Mouse (Mus musculus) forebrain, embryonic 16.5 days (tissue): ENCODE data around the gene Rpl11. TPM values are rescaled to one million over a fixed set of nuclear protein-coding genes. Genes with fewer than 3 reads are reported as not detected.
"Not testable (repeated sequence)": the region's sequence is repeated elsewhere in the genome, so short reads cannot be mapped to it uniquely, and the experiment has no call there.

Experiments
- ATAC-seq: fragments of 200-750 bp; cut with Nextera tagmentation; 2 replicates; pipeline ENCODE4 v1.8.0; 2017; ENCODE audit warnings: mild to moderate bottlenecking, moderate library complexity
- H3K27ac ChIP-seq: fragments of 300-500 bp; sonication (generic); 2 replicates; pipeline ENCODE4 v1.5.1; 2014; ENCODE audit warnings: low read length, control low read depth
- H3K27me3 ChIP-seq: fragments of 300-500 bp; sonication (generic); replicated peaks from 2 replicates; pipeline ENCODE4 v1.6.1; 2014; ENCODE audit warnings: low read length; ENCODE audit not compliant: control insufficient read depth, insufficient read depth
- H3K36me3 ChIP-seq: fragments of 300-500 bp; sonication (generic); 2 replicates; pipeline ENCODE4 v1.6.1; 2014; ENCODE audit not compliant: control insufficient read depth, insufficient read depth
- H3K4me1 ChIP-seq: fragments of 300-500 bp; sonication (generic); replicated peaks from 2 replicates; pipeline ENCODE4 v1.6.1; 2014; ENCODE audit warnings: low read length; ENCODE audit not compliant: control insufficient read depth, insufficient read depth
- H3K4me2 ChIP-seq: fragments of 300-500 bp; sonication (generic); 2 replicates; pipeline ENCODE4 v1.6.1; 2014; ENCODE audit warnings: mild to moderate bottlenecking, low read length, control low read depth
- H3K4me3 ChIP-seq: fragments of 300-500 bp; sonication (generic); replicated peaks from 2 replicates; pipeline ENCODE4 v1.5.1; 2014; ENCODE audit warnings: mild to moderate bottlenecking, low read length, control low read depth
- H3K9ac ChIP-seq: fragments of 300-500 bp; sonication (generic); replicated peaks from 2 replicates; pipeline ENCODE4 v1.6.1; 2014; ENCODE audit warnings: low read depth, low read length, control low read depth
- H3K9me3 ChIP-seq: fragments of 300-500 bp; sonication (generic); 2 replicates; pipeline ENCODE4 v1.6.1; 2016; ENCODE audit warnings: low read length; ENCODE audit not compliant: control insufficient read depth
- WGBS: fragments of 180-500 bp; shearing (Covaris S2); extraction: QIAGEN DNeasy Blood & Tissue Kit; methylation state at CpG from one replicate; pipeline ENCODE4 v1.1.7; 2014; 5-methylcytosine and 5-hydroxymethylcytosine counted together
- polyA plus RNA-seq: library from polyadenylated mRNA; unstranded; fragments of >200 nt; fragmentation: Nextera tagmentation; extraction: Ambion mirVana; gene quantifications from 2 replicates; pipeline ENCODE4 v1.2.1, GENCODE M21; 2015

Gene Rpl11
- polyA plus RNA-seq, 1 experiment from 2014 or later, result 302 TPM

DNA sequence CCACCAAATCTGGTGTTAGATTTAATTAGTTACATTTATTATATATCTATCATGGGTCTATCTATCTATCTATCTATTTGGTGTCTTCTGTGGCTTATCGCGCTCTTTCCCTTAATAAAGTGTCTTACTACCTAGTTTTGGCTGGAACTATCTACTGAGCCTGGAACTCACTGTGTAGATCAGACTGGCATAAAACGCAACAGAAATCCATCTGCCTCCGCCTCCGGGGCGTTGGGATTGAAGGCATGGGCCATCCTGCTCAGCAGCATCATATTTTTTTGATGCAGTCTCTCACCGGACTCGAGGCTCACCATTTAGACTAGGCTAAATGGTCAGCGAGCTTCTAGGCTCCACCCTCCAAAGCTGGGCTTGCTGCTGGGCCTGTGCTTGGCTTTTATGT is 65.5 kb downstream of the Rpl11 start:
- peak overlapping the region; percentile 98 for H3K4me2 ChIP-seq
- peaks cover 6% of the 10 kb centered on the region for H3K36me3 ChIP-seq
- 65% methylated on average over 9 of the region's 9 CpGs for WGBS
- H3K4me3 ChIP-seq, result peak overlapping the region; percentile 85
- no peaks in the 10 kb centered on the region for H3K27me3 ChIP-seq
- H3K9ac ChIP-seq, result peak overlapping the region; percentile 82
- H3K4me1 ChIP-seq, result peaks cover 16% of the 10 kb centered on the region
- no peaks in the 10 kb centered on the region for H3K9me3 ChIP-seq
- peak overlapping the region; percentile 84 for H3K27ac ChIP-seq
- ATAC-seq, result no peak

DNA sequence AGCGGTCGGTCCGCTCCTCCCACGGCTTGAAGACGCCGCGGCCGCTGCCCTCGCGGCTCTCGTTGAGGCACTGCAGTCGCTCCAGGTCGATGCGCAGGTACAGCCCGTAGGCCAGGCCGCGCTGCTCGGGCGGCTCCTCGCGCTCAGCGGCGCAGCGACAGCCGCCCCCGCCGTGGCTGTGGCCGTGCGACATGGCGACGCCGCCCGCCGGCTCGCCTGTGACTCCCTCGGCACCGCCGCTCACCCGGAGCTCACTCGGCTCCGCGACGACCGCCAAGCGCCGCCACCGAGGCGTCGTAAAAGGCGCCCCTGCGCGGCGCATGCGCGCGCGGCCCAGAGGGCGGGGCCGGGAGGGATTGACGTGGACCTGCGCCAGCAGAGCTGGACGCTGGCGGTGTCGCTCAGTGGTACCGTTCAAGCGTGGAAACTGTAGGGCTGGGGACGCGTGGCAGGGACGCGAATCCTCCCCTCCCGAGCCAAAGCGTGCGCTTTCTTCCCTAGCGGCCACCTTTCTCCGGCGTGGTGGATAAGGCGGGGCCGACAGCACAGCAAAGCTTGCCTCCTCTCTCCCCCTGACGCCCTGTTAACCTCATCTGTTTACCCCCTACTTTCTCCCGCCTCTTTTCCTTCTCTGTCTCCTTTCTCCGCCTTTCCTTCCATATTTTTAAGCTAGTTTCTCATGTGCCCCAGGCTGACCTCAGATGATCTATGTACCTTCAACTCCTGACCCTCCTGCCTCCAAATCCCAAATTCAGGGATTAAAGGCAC is 66.1 kb downstream of the Rpl11 start, which contains the start of gene Pithd1:
Gene Pithd1 (minus strand): TSS at position 322 of the 768 bp plus-strand sequence.
- peak; percentile 91 for ATAC-seq
- H3K27me3 ChIP-seq, result no peaks in the 10 kb centered on the region
- under 1% methylated on average over 80 of the region's 81 CpGs for WGBS
- peak within 1 kb of the TSS; percentile 84 for H3K27ac ChIP-seq
- H3K36me3 ChIP-seq, result peaks cover 6% of the 10 kb centered on the region
- H3K4me1 ChIP-seq, result peaks cover 16% of the 10 kb centered on the region
- H3K4me2 ChIP-seq, result peak within 1 kb of the TSS; percentile 98
- peak within 1 kb of the TSS; percentile 85 for H3K4me3 ChIP-seq
- H3K9me3 ChIP-seq, result no peaks in the 10 kb centered on the region
- H3K9ac ChIP-seq, result peak within 1 kb of the TSS; percentile 82

DNA sequence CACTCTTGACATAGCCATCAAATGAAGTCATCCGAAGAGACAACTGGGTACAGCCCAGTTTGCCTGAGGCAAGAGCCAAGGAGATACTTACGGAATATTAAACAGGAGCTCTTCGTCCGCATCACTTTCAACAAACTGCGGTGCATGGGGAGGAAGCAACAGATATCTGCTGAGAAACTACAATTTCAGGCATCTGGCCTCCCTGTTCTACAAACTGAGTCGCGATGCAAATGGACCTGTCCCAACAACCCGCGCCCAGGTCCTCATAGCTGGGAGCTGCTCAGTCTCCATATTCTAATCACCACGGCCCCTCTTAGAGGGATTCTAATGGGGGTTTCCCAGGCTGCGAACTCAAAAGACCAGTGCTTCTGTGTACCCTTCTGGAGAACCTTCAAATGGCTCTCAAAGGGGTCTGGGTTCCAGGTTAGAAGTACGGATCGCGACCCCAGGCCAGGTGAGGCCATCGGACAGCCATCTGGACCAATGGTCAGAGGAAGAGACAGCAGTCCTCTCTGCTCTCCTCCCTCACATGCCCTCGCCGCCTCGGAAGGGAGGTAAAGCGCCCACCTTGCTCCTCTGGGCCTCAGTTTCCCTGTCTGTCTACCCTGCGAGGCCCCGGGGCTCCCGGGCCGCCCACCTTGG is 66.8 kb downstream of the Rpl11 start:
- no peak for ATAC-seq
- Histone ChIP-seq H3K27ac (peak overlapping the region; percentile 38; the same call in 1 of the 2 replicates), H3K9ac (peak overlapping the region; percentile 82), H3K4me2 (peak overlapping the region; percentile 98), H3K27me3 (no peaks in the 10 kb centered on the region), H3K9me3 (no peaks in the 10 kb centered on the region), H3K4me3 (peak overlapping the region; percentile 85), H3K36me3 (peaks cover 6% of the 10 kb centered on the region), H3K4me1 (peaks cover 16% of the 10 kb centered on the region)
- WGBS, result 7% methylated on average over 23 of the region's 23 CpGs

DNA sequence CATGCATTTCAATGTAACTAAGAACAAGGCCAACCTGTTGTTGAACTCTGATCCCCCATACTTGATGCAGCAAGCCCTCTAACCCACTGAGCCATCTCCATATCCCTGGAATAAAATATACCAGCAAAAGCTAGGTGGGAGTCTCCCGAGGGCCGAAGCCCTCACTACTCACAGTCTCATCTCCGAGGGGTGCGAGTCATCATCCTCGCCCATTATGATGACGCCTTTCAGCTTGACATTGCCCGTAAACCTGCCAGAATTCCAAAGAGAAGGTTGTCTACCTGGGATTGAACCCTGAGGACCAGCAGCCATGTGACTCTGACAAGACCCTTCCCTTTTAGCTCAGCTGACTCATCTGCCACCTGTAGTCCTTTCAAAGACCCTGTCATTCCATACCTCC is 67.5 kb downstream of the Rpl11 start:
- Histone ChIP-seq H3K27ac (no peak overlapping the region), H3K9ac (no peak overlapping the region; the same call in 1 of the 2 replicates)

DNA sequence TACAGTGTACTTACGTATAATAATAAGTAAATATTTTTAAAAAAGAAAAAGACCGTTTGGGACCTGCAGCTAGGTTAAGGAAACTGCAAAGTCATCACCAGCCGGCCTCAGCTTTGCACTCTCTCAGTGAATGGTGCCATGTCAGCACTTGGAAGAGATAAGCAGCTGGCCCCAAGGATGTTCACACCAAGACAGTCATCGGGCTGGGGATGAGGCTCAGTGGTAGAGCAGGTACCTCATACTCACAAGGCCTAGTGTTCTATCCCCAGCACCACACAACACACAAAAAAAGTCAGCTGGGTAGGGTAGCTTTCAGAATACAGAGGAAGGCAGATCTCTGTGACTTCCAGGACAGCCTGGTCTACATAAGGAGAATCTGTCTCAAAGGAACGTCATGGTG is 68.0 kb downstream of the Rpl11 start:
- Histone ChIP-seq H3K9me3 (no peaks in the 10 kb centered on the region), H3K9ac (no peak overlapping the region), H3K27ac (no peak overlapping the region), H3K36me3 (peaks cover 6% of the 10 kb centered on the region), H3K4me1 (peaks cover 16% of the 10 kb centered on the region), H3K4me3 (no peak overlapping the region), H3K27me3 (no peaks in the 10 kb centered on the region), H3K4me2 (no peak overlapping the region)
- WGBS, result 94% methylated on average over 5 of the region's 5 CpGs
- ATAC-seq, result no peak

More for the DNA sequence above, 67.5 kb downstream of the Rpl11 start:
- H3K4me3 ChIP-seq, result peak overlapping the region; percentile 85; the same call in 1 of the 2 replicates
- no peaks in the 10 kb centered on the region for H3K9me3 ChIP-seq
- no peak for ATAC-seq
- no peaks in the 10 kb centered on the region for H3K27me3 ChIP-seq
- H3K4me1 ChIP-seq, result peaks cover 16% of the 10 kb centered on the region
- peak overlapping the region; percentile 98 for H3K4me2 ChIP-seq
- peaks cover 6% of the 10 kb centered on the region for H3K36me3 ChIP-seq
- 87% methylated on average over 7 of the region's 7 CpGs for WGBS

DNA sequence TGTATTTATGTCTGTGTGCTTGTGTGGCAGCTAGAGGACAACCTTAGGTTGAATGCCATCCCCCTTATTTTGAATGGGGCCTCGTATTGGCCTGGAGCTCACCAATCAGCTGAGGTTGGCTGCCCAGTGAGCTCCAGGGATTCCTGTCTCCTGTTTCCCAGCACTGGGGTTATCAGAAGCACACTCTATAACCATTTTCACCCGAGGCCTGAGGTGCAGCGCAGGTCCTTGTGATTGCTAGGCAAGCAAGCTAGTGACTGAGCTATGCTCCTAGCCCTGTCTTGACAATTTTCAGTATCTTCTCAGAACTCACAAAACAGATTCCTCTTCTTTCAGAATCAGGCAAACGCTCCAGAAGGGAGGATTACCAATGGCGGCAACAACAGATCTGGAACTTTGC is 68.7 kb downstream of the Rpl11 start:
- Histone ChIP-seq H3K9ac (no peak overlapping the region), H3K27me3 (no peaks in the 10 kb centered on the region), H3K4me1 (peaks cover 16% of the 10 kb centered on the region), H3K36me3 (peaks cover 6% of the 10 kb centered on the region), H3K4me2 (no peak overlapping the region), H3K4me3 (no peak overlapping the region), H3K27ac (no peak overlapping the region), H3K9me3 (no peaks in the 10 kb centered on the region)
- ATAC-seq, result no peak
- 89% methylated on average over 5 of the region's 5 CpGs for WGBS

DNA sequence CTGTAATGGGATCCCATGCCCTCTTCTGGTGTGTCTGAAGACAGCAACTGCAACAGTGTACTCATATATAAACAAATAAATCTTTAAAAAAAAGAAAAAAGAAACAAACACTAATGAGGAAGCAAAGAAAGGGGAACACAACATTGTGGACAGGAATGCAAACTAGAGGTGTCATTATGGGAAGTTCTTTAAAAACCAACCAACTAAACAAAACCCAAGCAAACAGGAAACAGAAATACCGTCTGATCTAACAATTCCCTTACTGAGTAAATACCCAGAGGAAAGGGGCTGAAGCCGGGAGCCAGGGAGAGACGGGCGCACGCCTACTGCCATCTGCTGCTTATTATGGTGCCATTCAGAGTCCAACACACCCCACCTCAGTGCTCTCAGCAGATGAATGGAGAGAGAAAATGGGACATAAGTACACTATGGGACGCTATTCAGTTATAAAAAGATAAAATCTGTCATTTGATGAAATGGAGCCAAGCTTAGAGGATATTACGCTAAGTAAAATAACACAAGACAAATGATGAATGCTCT is 71.6 kb downstream of the Rpl11 start:
- H3K27me3 ChIP-seq, result no peaks in the 10 kb centered on the region
- ATAC-seq, result no peak
- no peak overlapping the region for H3K4me2 ChIP-seq
- 50% methylated on average over 7 of the region's 7 CpGs for WGBS
- H3K27ac ChIP-seq, result peak overlapping the region; percentile 10; the same call in 1 of the 2 replicates
- H3K9me3 ChIP-seq, result no peaks in the 10 kb centered on the region
- peaks cover 6% of the 10 kb centered on the region for H3K36me3 ChIP-seq
- H3K4me3 ChIP-seq, result no peak overlapping the region
- no peak overlapping the region for H3K9ac ChIP-seq
- peaks cover 11% of the 10 kb centered on the region for H3K4me1 ChIP-seq

DNA sequence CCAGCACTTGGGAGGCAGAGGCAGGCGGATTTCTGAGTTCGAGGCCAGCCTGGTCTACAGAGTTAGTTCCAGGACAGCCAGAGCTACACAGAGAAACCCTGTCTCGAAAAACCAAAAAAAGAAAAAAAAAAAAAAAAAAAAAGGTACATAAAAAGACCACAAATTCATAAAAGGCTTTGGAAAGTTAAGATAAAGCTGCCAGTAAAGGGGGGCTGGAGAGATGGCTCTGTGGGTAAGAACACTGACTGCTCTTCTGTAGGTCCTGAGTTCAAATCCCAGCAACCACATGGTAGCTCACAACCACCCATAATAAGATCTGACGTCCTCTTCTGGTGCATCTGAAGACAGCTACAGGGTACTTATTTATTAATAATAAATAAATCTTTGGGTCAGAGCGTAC is 73.0 kb downstream of the Rpl11 start:
- not testable (repeated sequence) for H3K4me3 ChIP-seq, H3K27me3 ChIP-seq, H3K4me1 ChIP-seq, H3K9ac ChIP-seq, H3K27ac ChIP-seq, ATAC-seq, H3K9me3 ChIP-seq, H3K4me2 ChIP-seq
- 92% methylated on average over 5 of the region's 5 CpGs for WGBS
- H3K36me3 ChIP-seq, result peaks cover 15% of the 10 kb centered on the region
